Mouse (Mus musculus) cerebral cortex, adult 2 months (tissue): ENCODE data around the gene Anln.

Experiments
- WGBS: fragments of 180-500 bp; shearing (Covaris S2); methylation state at CpG from one replicate; pipeline ENCODE4 v1.1.7; 2018; 5-methylcytosine and 5-hydroxymethylcytosine counted together

Anln gene

GRCm38 (mm10) chr9:22389021-22389476 lies at the start of gene Anln:
Gene Anln (minus strand): TSS chr9:22389188.
- under 1% methylated on average over 43 of the region's 44 CpGs for WGBS

- WGBS, result 89% methylated on average over 2 of the region's 2 CpGs
Observed at GRCm38 (mm10) chr9:22434101-22434500, 45.1 kb upstream of the Anln start.

- WGBS, result 77% methylated on average over 2 of the region's 2 CpGs
Observed at GRCm38 (mm10) chr9:22433221-22433620, 44.2 kb upstream of the Anln start.

- 49% methylated on average over 5 of the region's 5 CpGs for WGBS
Observed at GRCm38 (mm10) chr9:22430315-22430840, 41.4 kb upstream of the Anln start.

GRCm38 (mm10) chr9:22429533-22430241 lies 40.7 kb upstream of the Anln start:
- 42% methylated on average over 15 of the region's 15 CpGs for WGBS

- WGBS, result 87% methylated on average over 14 of the region's 14 CpGs
Observed at GRCm38 (mm10) chr9:22428666-22429410, 39.9 kb upstream of the Anln start.

GRCm38 (mm10) chr9:22428028-22428665 lies 39.2 kb upstream of the Anln start:
- WGBS, result 64% methylated on average over 4 of the region's 4 CpGs

- 98% methylated on average over 4 of the region's 4 CpGs for WGBS
Observed at GRCm38 (mm10) chr9:22424719-22425118, 35.7 kb upstream of the Anln start.

- 84% methylated on average over 10 of the region's 10 CpGs for WGBS
Observed at GRCm38 (mm10) chr9:22424196-22424595, 35.2 kb upstream of the Anln start.

GRCm38 (mm10) chr9:22423507-22423906 lies 34.5 kb upstream of the Anln start:
- 90% methylated on average over 1 of the region's 1 CpGs for WGBS

GRCm38 (mm10) chr9:22422559-22422958 lies 33.6 kb upstream of the Anln start:
- 54% methylated on average over 1 of the region's 1 CpGs for WGBS

- 59% methylated on average over 7 of the region's 7 CpGs for WGBS
Observed at GRCm38 (mm10) chr9:22420491-22420890, 31.5 kb upstream of the Anln start.

GRCm38 (mm10) chr9:22419877-22420276 lies 30.9 kb upstream of the Anln start:
- 90% methylated on average over 3 of the region's 3 CpGs for WGBS

- WGBS, result 49% methylated on average over 6 of the region's 6 CpGs
Observed at GRCm38 (mm10) chr9:22417547-22417946, 28.6 kb upstream of the Anln start.

GRCm38 (mm10) chr9:22416187-22416586 lies 27.2 kb upstream of the Anln start:
- 88% methylated on average over 3 of the region's 3 CpGs for WGBS

- under 1% methylated on average over 43 of the region's 43 CpGs for WGBS
Observed at GRCm38 (mm10) chr9:22411002-22411857, 22.2 kb upstream of the Anln start, which contains the start of gene 9530077C05Rik. Gene 9530077C05Rik (plus strand): TSS chr9:22411513.

- 63% methylated on average over 7 of the region's 7 CpGs for WGBS
Observed at GRCm38 (mm10) chr9:22409501-22409900, 20.5 kb upstream of the Anln start.

GRCm38 (mm10) chr9:22408344-22408743 lies 19.4 kb upstream of the Anln start:
- WGBS, result 14% methylated on average over 4 of the region's 4 CpGs

GRCm38 (mm10) chr9:22407633-22408032 lies 18.6 kb upstream of the Anln start:
- 73% methylated on average over 4 of the region's 4 CpGs for WGBS

- 57% methylated on average over 3 of the region's 3 CpGs for WGBS
Observed at GRCm38 (mm10) chr9:22405414-22405813, 16.4 kb upstream of the Anln start.

- WGBS, result 67% methylated on average over 2 of the region's 2 CpGs
Observed at GRCm38 (mm10) chr9:22403501-22403900, 14.5 kb upstream of the Anln start.
